Mouse (Mus musculus) liver, embryonic 14.5 days (tissue): ENCODE results near the gene Gclm.

Experiments used
- CTCF ChIP-seq: IDR thresholded peaks from 2 replicates; pipeline ENCODE4 v1.5.1; 2016; ENCODE audit warnings: antibody characterized with exemption, low read depth, control low read depth
- EP300 ChIP-seq: IDR thresholded peaks from 2 replicates; pipeline ENCODE4 v1.6.1; 2016; ENCODE audit warnings: antibody characterized with exemption, low read depth

GRCm38 (mm10) chr3:122210846-122211245 lies 34.5 kb upstream of the Gclm start:
- TF ChIP-seq CTCF (no peak), EP300 (no peak)
